Mouse (Mus musculus) Muller cell, postnatal 12 days (primary cell): ENCODE measurements around the gene Il15.

Source experiments
- DNase-seq: peaks from one replicate; pipeline ENCODE4 v3.0.0-alpha.2; 2015; ENCODE audit errors: inconsistent ontology term

Gene Il15

GRCm38 (mm10) chr8:82361061-82361460 lies 42.0 kb downstream of the Il15 start:
- no peak for DNase-seq

DNA sequence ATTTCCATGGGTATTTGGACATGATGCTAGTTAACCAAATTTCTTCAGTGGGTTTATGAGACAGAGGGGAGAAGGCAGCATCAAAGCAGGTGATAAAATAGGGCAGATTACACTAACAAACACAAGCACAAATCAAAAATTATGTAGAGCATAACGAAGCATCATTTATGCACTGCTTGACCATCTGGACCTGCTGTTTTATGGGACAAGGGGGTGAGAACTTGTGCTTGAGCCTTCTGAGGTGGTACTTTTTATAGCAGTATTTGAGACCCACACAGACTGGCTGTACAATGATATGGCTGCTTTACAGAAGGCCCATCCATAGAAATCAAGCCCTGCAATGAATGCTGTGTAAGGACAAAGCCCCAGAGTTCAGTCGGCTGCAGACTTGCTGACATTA lies 46.9 kb downstream of the Il15 start:
- DNase-seq = no peak

GRCm38 (mm10) chr8:82351268-82351943 lies 51.6 kb downstream of the Il15 start:
- DNase-seq = no peak

DNA sequence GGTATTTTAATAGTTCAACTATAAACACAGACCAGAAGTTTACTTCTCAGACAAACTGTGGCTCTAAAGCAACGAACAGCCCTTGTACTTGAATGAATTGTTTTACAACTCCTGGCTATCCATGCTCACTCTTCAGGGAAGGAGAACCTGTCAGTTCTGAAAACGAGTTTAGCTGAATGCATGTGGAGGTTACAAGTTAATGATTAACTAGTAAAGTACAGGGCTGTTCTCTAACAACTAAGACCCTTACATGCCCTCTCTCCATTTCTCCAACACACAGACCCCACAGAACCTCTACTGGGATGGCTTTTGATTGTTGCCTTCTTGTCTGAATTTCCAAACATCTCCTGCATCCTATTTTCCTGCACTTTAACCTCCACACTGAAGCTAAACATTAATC lies 53.7 kb downstream of the Il15 start:
- no peak for DNase-seq

DNA sequence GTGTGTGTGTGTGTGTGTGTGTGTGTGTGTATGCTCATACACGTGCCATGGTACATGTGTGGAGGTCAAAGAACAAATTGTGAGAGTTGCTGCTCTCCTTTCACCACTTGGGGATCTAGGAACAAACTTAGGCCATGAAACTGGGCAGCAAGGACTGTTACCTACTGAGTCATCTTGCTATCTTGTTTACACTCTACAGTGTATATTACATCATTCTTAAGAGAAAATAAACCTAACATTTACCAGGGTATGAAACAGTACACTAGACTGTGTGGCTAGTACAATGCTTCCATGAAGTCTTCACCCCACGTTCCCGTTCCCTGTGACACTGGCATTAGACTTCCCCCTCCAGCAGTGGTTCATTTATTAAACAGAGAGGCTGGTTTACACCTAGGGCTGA lies 56.5 kb downstream of the Il15 start:
- DNase-seq = no peak

DNA sequence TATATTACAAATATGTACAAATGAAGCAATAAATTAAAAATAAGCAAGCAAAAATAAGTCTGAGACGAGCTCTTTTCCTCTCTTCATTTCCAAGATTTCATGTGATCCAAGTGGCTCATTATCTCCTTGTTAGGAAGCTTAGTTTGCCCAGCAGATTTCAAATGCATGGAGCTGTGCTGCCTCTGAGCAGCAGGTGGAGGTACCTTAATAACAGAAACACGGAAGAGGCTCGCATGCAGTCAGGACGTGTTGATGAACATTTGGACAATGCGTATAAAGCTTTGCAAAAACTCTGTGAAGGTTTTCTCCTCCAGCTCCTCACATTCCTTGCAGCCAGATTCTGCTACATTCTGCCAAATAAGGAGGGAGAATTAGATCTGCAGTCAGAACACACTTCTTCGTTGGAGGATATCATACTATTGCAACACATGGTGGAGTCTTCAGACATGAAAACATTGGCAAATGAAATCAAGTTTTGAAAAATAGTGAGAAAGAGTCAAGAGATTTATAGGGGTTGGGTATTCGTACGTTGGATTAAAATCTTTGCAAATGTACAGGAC lies 71.3 kb downstream of the Il15 start:
- no peak for DNase-seq

DNA sequence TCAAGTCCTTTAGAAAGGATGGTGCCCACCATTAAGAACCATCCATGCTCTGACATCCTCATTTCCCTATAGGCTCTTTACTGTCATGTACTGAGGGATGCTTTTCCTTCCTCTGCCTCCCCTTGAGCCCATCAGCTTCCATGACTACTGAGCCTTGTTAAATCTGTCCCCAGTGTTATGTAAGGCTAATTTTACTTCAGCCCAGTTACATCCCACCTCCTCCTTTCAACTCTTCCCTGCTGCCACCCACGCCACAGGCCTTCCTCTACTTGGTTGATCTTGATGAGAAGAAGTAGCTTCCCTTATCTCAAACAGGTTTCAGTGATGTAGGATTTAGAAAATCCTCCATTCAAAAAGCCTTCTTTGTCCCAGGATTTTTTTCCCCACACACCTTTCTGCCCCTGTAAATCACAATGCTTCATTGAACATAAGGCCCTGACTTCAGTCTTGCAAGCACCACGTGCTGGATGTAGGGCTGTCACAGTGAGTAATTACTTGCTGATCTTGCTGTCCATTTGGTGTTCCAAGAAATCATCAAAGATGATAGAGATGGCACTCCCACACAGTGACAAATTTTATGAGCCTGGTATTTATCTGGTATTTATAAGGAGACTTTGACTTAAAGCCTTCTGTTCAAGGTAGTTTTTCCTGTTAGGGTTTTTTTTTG lies 74.9 kb downstream of the Il15 start:
- no peak for DNase-seq

DNA sequence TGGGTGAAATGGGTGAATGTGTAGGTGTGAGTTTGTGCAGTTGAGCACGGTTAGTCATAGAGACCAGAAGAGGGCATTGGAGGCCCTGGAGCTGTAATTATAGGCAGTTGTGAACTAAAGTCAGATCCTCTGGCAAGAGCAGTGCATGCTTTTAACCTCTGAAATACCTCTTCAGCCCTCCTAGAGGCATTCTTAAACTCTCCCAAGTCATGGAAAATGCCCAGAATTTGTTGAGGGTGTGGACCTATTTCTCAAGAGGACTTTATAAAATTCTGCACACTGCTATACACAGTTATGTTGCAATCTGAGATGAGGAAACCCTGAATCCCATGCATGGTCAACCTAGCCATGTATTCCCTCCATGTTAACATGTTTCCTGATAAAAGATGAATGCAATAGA lies 77.0 kb downstream of the Il15 start:
- DNase-seq = no peak

DNA sequence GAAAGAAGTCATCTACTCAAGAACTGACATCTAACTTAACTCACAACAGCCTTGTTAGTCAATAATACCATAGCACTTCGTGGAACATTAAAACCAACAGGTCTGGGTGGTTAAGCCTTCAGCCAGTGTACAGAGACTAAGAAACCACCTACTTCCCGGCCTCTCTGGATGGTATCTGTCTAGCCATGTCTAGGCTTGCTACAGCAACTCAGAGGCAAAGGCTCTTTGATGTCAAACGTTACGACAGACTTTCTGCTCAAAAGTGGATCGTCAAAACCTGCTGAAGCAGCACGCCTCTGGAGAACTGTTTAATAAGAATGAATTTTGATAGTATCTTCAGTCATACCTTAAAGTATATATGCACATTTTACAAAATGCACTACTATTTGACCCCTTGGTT lies 77.4 kb downstream of the Il15 start:
- DNase-seq = no peak

DNA sequence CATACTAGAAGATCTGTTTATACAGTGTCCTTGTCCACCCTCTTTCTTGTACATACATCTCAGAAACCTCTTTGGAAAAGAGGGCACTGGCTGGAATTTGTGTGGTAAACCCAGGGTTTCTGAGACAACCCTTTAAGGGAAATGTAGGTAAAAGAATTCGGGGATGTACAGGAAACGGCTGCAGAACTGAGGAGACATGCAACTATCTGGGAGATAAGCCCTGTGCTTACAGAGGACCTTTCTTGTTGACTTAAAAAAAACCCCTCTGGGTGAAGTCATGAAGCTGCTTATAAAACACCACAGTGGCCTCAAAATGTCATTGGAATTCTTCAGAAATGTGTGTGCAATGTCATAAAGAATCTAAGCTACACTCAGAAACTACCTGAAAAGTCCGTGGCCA lies 85.6 kb downstream of the Il15 start:
- DNase-seq = no peak

- DNase-seq = no peak
Measured at GRCm38 (mm10) chr8:82306424-82306823, 96.6 kb downstream of the Il15 start.

- DNase-seq = peak; percentile 19
Measured at GRCm38 (mm10) chr8:82296256-82296655, 106.8 kb downstream of the Il15 start.

GRCm38 (mm10) chr8:82291659-82292058 lies 111.4 kb downstream of the Il15 start:
- DNase-seq = no peak

DNA sequence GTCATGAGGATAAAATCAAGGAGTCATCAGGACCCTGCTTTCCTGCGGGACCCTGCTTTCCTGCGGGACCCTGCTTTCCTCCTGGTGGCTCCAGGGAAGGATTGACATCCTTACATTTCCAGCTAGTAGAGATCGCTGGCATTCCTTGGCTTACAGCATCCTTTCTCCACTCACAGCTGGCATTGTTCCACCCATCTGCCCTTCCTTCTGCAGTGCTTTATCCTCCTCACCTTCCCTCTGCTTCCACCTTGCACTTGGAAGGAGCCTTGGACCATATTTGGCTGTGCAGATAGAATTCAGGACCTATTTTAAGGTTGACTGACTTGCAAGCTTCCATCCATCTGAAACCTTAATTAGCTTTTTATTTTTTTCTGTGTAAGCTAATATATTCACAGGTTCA lies 117.2 kb downstream of the Il15 start:
- DNase-seq = no peak

DNA sequence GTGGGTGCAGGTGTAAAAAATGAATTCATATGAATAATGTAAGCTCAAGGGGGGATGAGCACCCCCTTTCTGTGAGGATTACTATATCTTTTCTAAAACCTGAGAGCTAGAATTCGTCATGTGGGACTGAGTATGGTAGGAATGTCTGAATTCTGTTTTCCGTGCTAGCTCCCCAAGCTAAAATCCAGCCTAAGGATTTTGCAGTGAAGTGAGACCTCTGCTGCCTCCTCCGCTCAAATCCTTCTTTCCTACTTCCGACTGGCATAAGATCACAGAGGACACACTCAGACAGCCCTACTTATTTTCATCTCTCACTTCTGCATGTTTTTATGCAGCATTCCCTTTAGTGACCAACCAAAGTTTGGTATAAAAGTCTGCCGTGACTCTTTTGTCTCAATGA lies 121.0 kb downstream of the Il15 start:
- DNase-seq = no peak
